ENCODE assay signal across 7 mouse cellular contexts in genomic region chr1:89102231-89103003, GRCm38 (mm10). TPM values are rescaled to one million over a fixed set of nuclear protein-coding genes. Genes with fewer than 3 reads are reported as not detected.
A peak's percentile ranks its signal among the peaks of the same experiment; 100 is the strongest.
DNase-seq lines count a peak whose midpoint lies in the region; ATAC-seq and TF ChIP-seq lines count a peak whose summit lies in the region.

No protein-coding gene starts in this region.

- no peak for DNase-seq in kidney, postnatal 0 days (ENCODE audit: low spot score)
- DNase-seq in kidney, postnatal 4 days, result no peak
- DNase-seq in embryo, embryonic 10 days (ENCODE audit: low spot score), result peak; percentile 70
- DNase-seq in limb, embryonic 11.5 days (ENCODE audit: low spot score), result no peak
- no peak for DNase-seq in left cerebral cortex, adult 9 months (ENCODE audit: low spot score in 2 of 2)
- DNase-seq in T-cell, adult 2 months (ENCODE audit: low spot score), result no peak

- no peak for TF ChIP-seq CTCF in kidney, postnatal 0 days (IDR thresholded peaks at IDR 0.05; ENCODE audit: low read depth)

- peaks cover 45% of the 10 kb centered on the region for H3K4me1 ChIP-seq in kidney, postnatal 0 days (replicated peaks; ENCODE audit: insufficient read depth, low read length)
- H3K4me1 ChIP-seq in embryonic facial prominence, embryonic 13.5 days, result peaks cover 49% of the 10 kb centered on the region
- H3K4me1 ChIP-seq in limb, embryonic 11.5 days (ENCODE audit: control insufficient read depth, insufficient read depth, low read length), result peaks cover 27% of the 10 kb centered on the region

- H3K27me3 ChIP-seq in kidney, postnatal 0 days (ENCODE audit: insufficient read depth, low read length), result no peaks in the 10 kb centered on the region
- H3K27me3 ChIP-seq in embryonic facial prominence, embryonic 13.5 days, result no peaks in the 10 kb centered on the region
- no peaks in the 10 kb centered on the region for H3K27me3 ChIP-seq in limb, embryonic 11.5 days (ENCODE audit: control insufficient read depth, insufficient read depth, low read length)

- H3K4me3 ChIP-seq in kidney, postnatal 0 days (replicated peaks; ENCODE audit: low read depth, low read length), result no peak overlapping the region
- H3K4me3 ChIP-seq in embryonic facial prominence, embryonic 13.5 days, result no peak overlapping the region
- no peak overlapping the region for H3K4me3 ChIP-seq in limb, embryonic 11.5 days (ENCODE audit: low read depth, low read length)

- no peaks in the 10 kb centered on the region for H3K36me3 ChIP-seq in kidney, postnatal 0 days (ENCODE audit: insufficient read depth, low read length)
- no peaks in the 10 kb centered on the region for H3K36me3 ChIP-seq in embryonic facial prominence, embryonic 13.5 days
- no peaks in the 10 kb centered on the region for H3K36me3 ChIP-seq in limb, embryonic 11.5 days (ENCODE audit: control insufficient read depth, insufficient read depth, low read length)

- H3K9ac ChIP-seq in kidney, postnatal 0 days (ENCODE audit: low read depth, low read length), result peak overlapping the region; percentile 27; the same call in 1 of the 2 replicates
- no peak overlapping the region for H3K9ac ChIP-seq in embryonic facial prominence, embryonic 13.5 days
- no peak overlapping the region for H3K9ac ChIP-seq in limb, embryonic 11.5 days (ENCODE audit: low read length)

- 50% methylated on average over 13 of the region's 15 CpGs for WGBS in kidney, postnatal 0 days
- WGBS in embryonic facial prominence, embryonic 13.5 days, result 30% methylated on average over 15 of the region's 15 CpGs
- WGBS in limb, embryonic 11.5 days, result 54% methylated on average over 14 of the region's 15 CpGs

- no peaks in the 10 kb centered on the region for H3K9me3 ChIP-seq in kidney, postnatal 0 days (replicated peaks; ENCODE audit: low read length)
- H3K9me3 ChIP-seq in embryonic facial prominence, embryonic 13.5 days, result no peaks in the 10 kb centered on the region
- no peaks in the 10 kb centered on the region for H3K9me3 ChIP-seq in limb, embryonic 11.5 days (ENCODE audit: control insufficient read depth, low read length)

- no peak overlapping the region for H3K4me2 ChIP-seq in kidney, postnatal 0 days (ENCODE audit: low read length)
- peak overlapping the region; percentile 35 for H3K4me2 ChIP-seq in embryonic facial prominence, embryonic 13.5 days
- no peak overlapping the region for H3K4me2 ChIP-seq in limb, embryonic 11.5 days (ENCODE audit: low read depth, severe bottlenecking)

- ATAC-seq in kidney, postnatal 0 days (replicated peaks; ENCODE audit: low FRiP score, low read depth), result no peak
- 0 out of 2 replicates have a peak, but pooled peaks have one; percentile 20 for ATAC-seq in embryonic facial prominence, embryonic 13.5 days (ENCODE audit: insufficient number of reproducible peaks, insufficient read depth, low FRiP score, low TSS enrichment, low read depth)
- no peak for ATAC-seq in limb, embryonic 11.5 days (ENCODE audit: insufficient number of reproducible peaks, low FRiP score, low TSS enrichment, low read depth)

- peak overlapping the region; percentile 57; the same call in 1 of the 2 replicates for H3K27ac ChIP-seq in kidney, postnatal 0 days
- peak overlapping the region; percentile 67 for H3K27ac ChIP-seq in embryonic facial prominence, embryonic 13.5 days
- peak overlapping the region; percentile 55; the same call in 1 of the 2 replicates for H3K27ac ChIP-seq in limb, embryonic 11.5 days (replicated peaks; ENCODE audit: low read depth, low read length)

RNA-seq across cellular contexts. Expression of gene Sh3bp4, which starts 32.2 kb away (rescaled TPM):
- 22.7 and 24.9 TPM in 2 replicates for polyA plus RNA-seq in kidney, postnatal 0 days (2015; fragmentation: Nextera tagmentation; extraction: Ambion mirVana)
- polyA plus RNA-seq in embryonic facial prominence, embryonic 13.5 days (2015; fragmentation: Nextera tagmentation; extraction: Ambion mirVana), result 24.1 and 26.1 TPM in 2 replicates
- polyA plus RNA-seq in limb, embryonic 11.5 days (2014; fragmentation: Nextera tagmentation; extraction: Ambion mirVana), result 20.2 and 20.6 TPM in 2 replicates
